Mouse (Mus musculus): Measurements from ENCODE around the gene Ccdc38.

DNA sequence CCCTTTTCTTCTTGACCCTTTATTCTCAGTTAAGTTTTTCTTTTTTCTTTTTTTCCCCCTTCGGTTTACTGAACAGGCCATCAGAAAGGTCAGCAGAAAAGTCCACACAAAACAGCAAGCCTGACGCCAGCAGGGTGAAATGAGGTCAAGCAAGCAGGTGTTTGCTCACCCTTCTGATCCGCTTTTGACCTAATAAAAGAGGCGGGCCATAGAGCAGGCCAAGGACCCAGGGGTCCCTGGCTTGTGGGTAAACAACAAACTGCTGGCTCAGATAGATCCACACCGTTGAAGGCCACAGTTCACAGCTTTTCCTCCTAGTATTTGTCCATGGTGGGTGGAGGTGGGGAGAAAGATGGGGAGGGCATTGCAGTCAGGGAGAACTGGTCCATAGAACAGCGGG is 2.7 kb downstream of the Ccdc38 start:
- TF ChIP-seq CTCF (IDR thresholded peaks at IDR 0.05; ENCODE audit: control insufficient read depth, insufficient read depth, insufficient replicate concordance, low read depth, low read length) (no peak), POLR2A (IDR thresholded peaks at IDR 0.05; ENCODE audit: control insufficient read depth, low read depth, low read length) (no peak)
